ENCODE assay signal across 8 mouse cellular contexts in the genomic region with DNA sequence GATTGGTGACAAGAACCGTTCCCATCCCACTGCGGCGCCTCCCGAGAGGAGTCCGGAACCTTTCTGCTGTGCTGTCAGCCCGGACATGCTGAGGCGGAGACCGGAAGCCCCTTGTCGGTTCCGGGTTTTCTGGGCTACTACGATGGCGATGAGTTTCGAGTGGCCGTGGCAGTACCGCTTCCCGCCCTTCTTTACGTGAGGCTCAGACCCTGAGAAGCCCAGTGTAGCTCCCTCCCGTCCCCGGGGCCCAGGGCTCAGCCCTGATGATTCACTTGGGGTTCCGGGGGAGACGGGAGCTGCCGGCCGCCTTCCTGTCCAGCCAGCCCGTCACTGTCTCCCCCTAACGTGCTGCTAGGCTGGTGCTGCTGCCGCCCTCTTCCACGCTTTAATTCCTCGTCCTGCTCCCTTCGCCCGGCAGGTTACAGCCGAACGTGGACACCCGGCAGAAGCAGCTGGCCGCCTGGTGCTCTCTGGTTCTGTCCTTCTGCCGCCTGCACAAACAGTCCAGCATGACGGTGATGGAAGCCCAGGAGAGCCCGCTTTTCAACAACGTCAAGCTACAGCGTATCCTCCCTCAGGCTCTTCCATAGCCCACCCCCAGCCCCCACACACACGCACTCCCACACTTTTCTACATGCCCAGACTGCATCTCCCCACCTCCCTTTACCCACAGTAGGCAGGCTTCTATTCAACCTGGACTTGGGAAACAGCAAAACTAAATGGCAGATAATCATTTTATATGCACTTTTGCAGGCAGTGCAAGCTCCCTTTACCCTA. TPM values are rescaled to one million over a fixed set of nuclear protein-coding genes. Genes with fewer than 3 reads are reported as not detected.
DNase-seq lines count a peak whose midpoint lies in the region; ATAC-seq and TF ChIP-seq lines count a peak whose summit lies in the region.

Gene Vps25 (plus strand): TSS at position 95 of the 777 bp plus-strand sequence.

- no peaks in the 10 kb centered on the region for H3K79me2 ChIP-seq in heart, adult 2 months (replicated peaks; ENCODE audit: control insufficient read depth, insufficient read depth, low read length)

- peak within 1 kb of the TSS; percentile 93 for H3K9ac ChIP-seq in embryonic facial prominence, embryonic 13.5 days
- H3K9ac ChIP-seq in heart, adult 2 months (ENCODE audit: low read depth, low read length): peak within 1 kb of the TSS; percentile 87
- peak within 1 kb of the TSS; percentile 93 for H3K9ac ChIP-seq in limb, embryonic 13.5 days
- peak within 1 kb of the TSS; percentile 82 for H3K9ac ChIP-seq in midbrain, embryonic 15.5 days

- under 1% methylated on average over 40 of the region's 40 CpGs for WGBS in embryonic facial prominence, embryonic 13.5 days
- under 1% methylated on average over 40 of the region's 40 CpGs for WGBS in heart, adult 2 months
- under 1% methylated on average over 40 of the region's 40 CpGs for WGBS in limb, embryonic 13.5 days
- 0% methylated on average over 40 of the region's 40 CpGs for WGBS in midbrain, embryonic 15.5 days

- peak within 1 kb of the TSS; percentile 94 for H3K4me2 ChIP-seq in embryonic facial prominence, embryonic 13.5 days
- H3K4me2 ChIP-seq in limb, embryonic 13.5 days (replicated peaks): peak within 1 kb of the TSS; percentile 78
- peak within 1 kb of the TSS; percentile 93 for H3K4me2 ChIP-seq in midbrain, embryonic 15.5 days

- peak; percentile 33 for TF ChIP-seq CTCF in heart, adult 2 months (IDR thresholded peaks at IDR 0.05)

- H3K27me3 ChIP-seq in embryonic facial prominence, embryonic 13.5 days: no peaks in the 10 kb centered on the region
- H3K27me3 ChIP-seq in heart, adult 2 months (ENCODE audit: control insufficient read depth, insufficient read depth, low read length): no peaks in the 10 kb centered on the region
- no peaks in the 10 kb centered on the region for H3K27me3 ChIP-seq in limb, embryonic 13.5 days
- H3K27me3 ChIP-seq in midbrain, embryonic 15.5 days (replicated peaks): no peaks in the 10 kb centered on the region

- peaks cover 19% of the 10 kb centered on the region for H3K36me3 ChIP-seq in embryonic facial prominence, embryonic 13.5 days
- H3K36me3 ChIP-seq in heart, adult 2 months (ENCODE audit: control insufficient read depth, insufficient read depth, low read length): peaks cover 12% of the 10 kb centered on the region
- peaks cover 22% of the 10 kb centered on the region for H3K36me3 ChIP-seq in limb, embryonic 13.5 days
- H3K36me3 ChIP-seq in midbrain, embryonic 15.5 days (replicated peaks): no peaks in the 10 kb centered on the region

- intact Hi-C loops in heart, adult 2 months (cut with DNase I): loop anchor here (2.0 kb wide), 1 partner anchor 25 kb away; the partner anchor contains the start of genes Cntd1 and Coa3

- peaks cover 23% of the 10 kb centered on the region for H3K4me1 ChIP-seq in embryonic facial prominence, embryonic 13.5 days
- peaks cover 7% of the 10 kb centered on the region for H3K4me1 ChIP-seq in heart, adult 2 months (ENCODE audit: control insufficient read depth, insufficient read depth, low read length)
- H3K4me1 ChIP-seq in limb, embryonic 13.5 days: peaks cover 22% of the 10 kb centered on the region
- peaks cover 18% of the 10 kb centered on the region for H3K4me1 ChIP-seq in midbrain, embryonic 15.5 days

- ATAC-seq in embryonic facial prominence, embryonic 13.5 days (ENCODE audit: insufficient number of reproducible peaks, insufficient read depth, low FRiP score, low TSS enrichment, low read depth): peak; percentile 78
- peak; percentile 79 for ATAC-seq in limb, embryonic 13.5 days (ENCODE audit: low FRiP score, low read depth)
- ATAC-seq in midbrain, embryonic 15.5 days (replicated peaks): peak; percentile 89

- peak within 1 kb of the TSS; percentile 76 for H3K4me3 ChIP-seq in embryonic facial prominence, embryonic 13.5 days
- H3K4me3 ChIP-seq in heart, adult 2 months: peak within 1 kb of the TSS; percentile 77
- peak within 1 kb of the TSS; percentile 89 for H3K4me3 ChIP-seq in limb, embryonic 13.5 days
- H3K4me3 ChIP-seq in midbrain, embryonic 15.5 days: peak within 1 kb of the TSS; percentile 74

- peak within 1 kb of the TSS; percentile 89 for H3K27ac ChIP-seq in embryonic facial prominence, embryonic 13.5 days
- peak within 1 kb of the TSS; percentile 90 for H3K27ac ChIP-seq in heart, adult 2 months
- peak within 1 kb of the TSS; percentile 88 for H3K27ac ChIP-seq in limb, embryonic 13.5 days
- H3K27ac ChIP-seq in midbrain, embryonic 15.5 days: peak within 1 kb of the TSS; percentile 89

- no peaks in the 10 kb centered on the region for H3K9me3 ChIP-seq in embryonic facial prominence, embryonic 13.5 days
- H3K9me3 ChIP-seq in limb, embryonic 13.5 days: no peaks in the 10 kb centered on the region
- no peaks in the 10 kb centered on the region for H3K9me3 ChIP-seq in midbrain, embryonic 15.5 days

- peak; percentile 96 for TF ChIP-seq POLR2A in heart, adult 2 months (IDR thresholded peaks at IDR 0.05; ENCODE audit: insufficient read depth, low read depth, low read length)

- peak; percentile 67; the same call in 1 of the 2 replicates for TF ChIP-seq EP300 in heart, adult 2 months (IDR thresholded peaks at IDR 0.05; ENCODE audit: insufficient read depth, low read depth, low read length)

- peak; percentile 90 for DNase-seq in 3T3-L1 (ENCODE audit: low read depth, low spot score)
- DNase-seq in adrenal gland, postnatal 25 days: peak; percentile 83
- peak; percentile 88 to 91 for DNase-seq in heart, adult 2 months
- peak; percentile 76 to 87 for DNase-seq in kidney, adult 8-10 months
- DNase-seq in spleen, adult 18-20 months: peak; percentile 66 to 82

RNA-seq across cellular contexts. Expression of gene Vps25, which starts in this region (rescaled TPM):
- 112 and 116 TPM in 2 replicates for total RNA-seq in adrenal gland, postnatal 25 days (2021)
- 106 and 118 TPM in 2 replicates for polyA plus RNA-seq in embryonic facial prominence, embryonic 13.5 days (2015; fragmentation: Nextera tagmentation; extraction: Ambion mirVana)
- total RNA-seq in heart, adult 2 months (2021): 10 to 100 TPM; 82.5 to 90.1 TPM
- polyA plus RNA-seq in heart, adult 2 months (2012; rRNA removed): 83.2 and 96.8 TPM in 2 replicates
- polyA plus RNA-seq in limb, embryonic 13.5 days (2015; fragmentation: Nextera tagmentation; extraction: Ambion mirVana): 104 and 109 TPM in 2 replicates
- polyA plus RNA-seq in midbrain, embryonic 15.5 days (2015; fragmentation: Nextera tagmentation; extraction: Ambion mirVana): 123 and 124 TPM in 2 replicates

Comparison
In these comparisons a context has a peak if more than half of its experiments do, and no peak if none do; other contexts are left out.
1. Peak in every context shown above with its lines: DNase-seq, ATAC-seq, H3K4me3 ChIP-seq and H3K27ac ChIP-seq.